Mouse (Mus musculus): ENCODE data around the gene Pde4c. TPM values are rescaled to one million over a fixed set of nuclear protein-coding genes. Genes with fewer than 3 reads are reported as not detected.

The Pde4c gene
- total RNA-seq, 1 experiment, result 1.6 TPM

DNA sequence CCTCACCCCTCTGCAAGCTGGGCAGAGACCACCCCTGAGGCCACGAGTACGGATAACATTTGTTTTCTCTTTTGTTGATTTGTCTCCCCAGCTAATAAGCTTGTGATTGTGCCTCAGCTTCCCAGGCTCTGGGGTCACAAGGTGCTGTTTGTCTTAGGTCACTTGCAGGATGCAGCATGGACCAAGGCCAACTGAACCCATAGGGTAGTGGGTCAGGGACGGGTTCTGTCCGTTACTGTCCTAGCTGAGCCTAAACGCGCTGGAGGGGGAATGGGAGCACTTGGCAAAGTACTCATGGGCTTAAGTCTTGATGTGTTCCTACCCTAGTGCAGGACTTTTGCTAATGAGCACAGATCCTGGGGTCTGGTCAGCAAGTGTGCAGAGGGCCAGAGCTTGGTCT, 44.0 kb downstream of the Pde4c start:
- H3K4me3 ChIP-seq (ENCODE audit: insufficient read depth in 1 of 2, low read depth in 1 of 2, low read length in 2 of 2, poor library complexity in 1 of 2, severe bottlenecking in 1 of 2), result no peak overlapping the region
- no peaks in the 10 kb centered on the region for H3K9me3 ChIP-seq (ENCODE audit: control insufficient read depth, insufficient read depth, low read depth, low read length)
- H3K9ac ChIP-seq (ENCODE audit: insufficient read depth, low read depth, low read length, poor library complexity, severe bottlenecking), result no peak overlapping the region
- H3K27ac ChIP-seq (ENCODE audit: insufficient read depth, low read depth, low read length, poor library complexity, severe bottlenecking), result no peak overlapping the region
- DNase-seq (ENCODE audit: low read depth, low spot score), result no peak
- in situ Hi-C loops (cut with MboI; ENCODE audit: low sequenced_read_pairs in 2 of 2, unreplicated experiment in 2 of 2), result no loop called here
- H3K36me3 ChIP-seq (ENCODE audit: control insufficient read depth, insufficient read depth, low read length, poor library complexity, severe bottlenecking), result peaks cover 41% of the 10 kb centered on the region; the same call in 1 of the 2 replicates
- peaks cover 3 to 38% of the 10 kb centered on the region in 2 experiments for H3K4me1 ChIP-seq (ENCODE audit: control insufficient read depth in 2 of 2, insufficient read depth in 2 of 2, low read length in 2 of 2, poor library complexity in 1 of 2)
- TF ChIP-seq MAFK (IDR thresholded peaks at IDR 0.05; ENCODE audit: insufficient read depth, low read depth, low read length) (no peak), CHD2 (IDR thresholded peaks at IDR 0.05; ENCODE audit: low read depth, low read length) (no peak)

DNA sequence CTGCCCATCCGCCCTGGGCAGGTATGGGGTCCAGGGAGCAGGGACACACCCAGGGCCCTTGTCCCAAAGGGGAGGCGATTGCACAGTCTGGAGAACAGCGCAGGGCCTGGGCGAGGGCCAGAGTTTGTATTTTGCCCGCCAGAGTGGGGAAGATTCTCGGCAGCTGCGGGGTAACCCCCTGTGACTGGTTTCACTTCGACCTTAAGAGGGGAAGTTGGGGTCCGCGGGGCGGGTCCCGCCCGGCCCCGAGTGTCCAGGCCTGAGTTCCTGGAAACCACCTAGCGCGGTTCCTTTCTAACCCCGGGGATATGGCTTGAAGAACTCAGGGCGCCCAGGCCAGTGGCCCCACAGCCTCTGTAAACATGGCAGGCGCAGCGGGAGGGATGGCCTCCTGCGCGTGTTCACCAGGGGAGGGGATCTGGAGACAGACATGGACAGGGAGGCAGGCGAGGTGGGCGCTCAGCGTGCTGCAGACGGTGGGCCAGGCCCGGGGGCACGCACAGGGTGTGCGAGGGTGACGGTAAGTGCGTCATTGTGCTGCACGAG, 44.8 kb downstream of the Pde4c start:
- Histone ChIP-seq H3K9me3 (ENCODE audit: control insufficient read depth, insufficient read depth, low read depth, low read length) (no peaks in the 10 kb centered on the region), H3K36me3 (ENCODE audit: control insufficient read depth, insufficient read depth, low read length, poor library complexity, severe bottlenecking) (peaks cover 37% of the 10 kb centered on the region; the same call in 1 of the 2 replicates), H3K9ac (ENCODE audit: insufficient read depth, low read depth, low read length, poor library complexity, severe bottlenecking) (peak overlapping the region; percentile 49), H3K27ac (ENCODE audit: insufficient read depth, low read depth, low read length, poor library complexity, severe bottlenecking) (no peak overlapping the region), H3K4me3 (ENCODE audit: insufficient read depth in 1 of 2, low read depth in 1 of 2, low read length in 2 of 2, poor library complexity in 1 of 2, severe bottlenecking in 1 of 2) (peak overlapping the region; percentile 27 to 37), H3K4me1 (ENCODE audit: control insufficient read depth in 2 of 2, insufficient read depth in 2 of 2, low read length in 2 of 2, poor library complexity in 1 of 2) (peaks cover 2 to 42% of the 10 kb centered on the region in 2 experiments; a peak in 3 of 4 replicates)
- no peak for DNase-seq (ENCODE audit: low read depth, low spot score)
- in situ Hi-C loops (cut with MboI; ENCODE audit: low sequenced_read_pairs in 2 of 2, unreplicated experiment in 2 of 2), result no loop called here
- TF ChIP-seq ZNF384 (IDR thresholded peaks at IDR 0.05; ENCODE audit: low read depth, low read length), result no peak
- no peak for TF ChIP-seq MAFK (IDR thresholded peaks at IDR 0.05; ENCODE audit: insufficient read depth, low read depth, low read length)
- no peak for TF ChIP-seq CHD2 (IDR thresholded peaks at IDR 0.05; ENCODE audit: low read depth, low read length)
- no peak for TF ChIP-seq HCFC1 (IDR thresholded peaks at IDR 0.05; ENCODE audit: borderline replicate concordance, insufficient read depth, low read length)
- no peak for TF ChIP-seq ZC3H11A (IDR thresholded peaks at IDR 0.05; ENCODE audit: borderline replicate concordance, low read depth, low read length)

GRCm38 (mm10) chr8:70768956-70769355, 45.4 kb downstream of the Pde4c start:
- Histone ChIP-seq H3K9me3 (ENCODE audit: control insufficient read depth, insufficient read depth, low read depth, low read length) (no peaks in the 10 kb centered on the region), H3K4me1 (ENCODE audit: control insufficient read depth in 2 of 2, insufficient read depth in 2 of 2, low read length in 2 of 2, poor library complexity in 1 of 2) (peaks cover 2 to 39% of the 10 kb centered on the region in 2 experiments; a peak in 3 of 4 replicates), H3K36me3 (ENCODE audit: control insufficient read depth, insufficient read depth, low read length, poor library complexity, severe bottlenecking) (peaks cover 32% of the 10 kb centered on the region; the same call in 1 of the 2 replicates), H3K4me3 (ENCODE audit: insufficient read depth in 1 of 2, low read depth in 1 of 2, low read length in 2 of 2, poor library complexity in 1 of 2, severe bottlenecking in 1 of 2) (peak overlapping the region; percentile 27 to 37), H3K27ac (ENCODE audit: insufficient read depth, low read depth, low read length, poor library complexity, severe bottlenecking) (no peak overlapping the region), H3K9ac (ENCODE audit: insufficient read depth, low read depth, low read length, poor library complexity, severe bottlenecking) (peak overlapping the region; percentile 49)
- in situ Hi-C loops (cut with MboI; ENCODE audit: low sequenced_read_pairs in 2 of 2, unreplicated experiment in 2 of 2), result no loop called here
- TF ChIP-seq ZC3H11A (IDR thresholded peaks at IDR 0.05; ENCODE audit: borderline replicate concordance, low read depth, low read length), result no peak
- TF ChIP-seq HCFC1 (IDR thresholded peaks at IDR 0.05; ENCODE audit: borderline replicate concordance, insufficient read depth, low read length), result no peak
- TF ChIP-seq ZNF384 (IDR thresholded peaks at IDR 0.05; ENCODE audit: low read depth, low read length), result no peak
- TF ChIP-seq MAFK (IDR thresholded peaks at IDR 0.05; ENCODE audit: insufficient read depth, low read depth, low read length), result no peak
- TF ChIP-seq CHD2 (IDR thresholded peaks at IDR 0.05; ENCODE audit: low read depth, low read length), result no peak
- no peak for DNase-seq (ENCODE audit: low read depth, low spot score)

GRCm38 (mm10) chr8:70769359-70769758, 45.8 kb downstream of the Pde4c start:
- H3K9me3 ChIP-seq (ENCODE audit: control insufficient read depth, insufficient read depth, low read depth, low read length), result no peaks in the 10 kb centered on the region
- peak overlapping the region; percentile 49 for H3K9ac ChIP-seq (ENCODE audit: insufficient read depth, low read depth, low read length, poor library complexity, severe bottlenecking)
- peak; percentile 97 for DNase-seq (ENCODE audit: low read depth, low spot score)
- in situ Hi-C loops (cut with MboI; ENCODE audit: low sequenced_read_pairs in 2 of 2, unreplicated experiment in 2 of 2), result no loop called here
- H3K4me3 ChIP-seq (ENCODE audit: insufficient read depth in 1 of 2, low read depth in 1 of 2, low read length in 2 of 2, poor library complexity in 1 of 2, severe bottlenecking in 1 of 2), result peak overlapping the region; percentile 27 to 37; a peak in 3 of 4 replicates
- H3K36me3 ChIP-seq (ENCODE audit: control insufficient read depth, insufficient read depth, low read length, poor library complexity, severe bottlenecking), result peaks cover 29% of the 10 kb centered on the region; the same call in 1 of the 2 replicates
- TF ChIP-seq ZC3H11A (IDR thresholded peaks at IDR 0.05; ENCODE audit: borderline replicate concordance, low read depth, low read length) (no peak), MAFK (IDR thresholded peaks at IDR 0.05; ENCODE audit: insufficient read depth, low read depth, low read length) (no peak), CHD2 (IDR thresholded peaks at IDR 0.05; ENCODE audit: low read depth, low read length) (no peak), HCFC1 (IDR thresholded peaks at IDR 0.05; ENCODE audit: borderline replicate concordance, insufficient read depth, low read length) (peak; percentile 78), ZNF384 (IDR thresholded peaks at IDR 0.05; ENCODE audit: low read depth, low read length) (0 out of 2 replicates have a peak, but pooled peaks have one; percentile 59)
- peaks cover 2 to 39% of the 10 kb centered on the region in 2 experiments; a peak in 3 of 4 replicates for H3K4me1 ChIP-seq (ENCODE audit: control insufficient read depth in 2 of 2, insufficient read depth in 2 of 2, low read length in 2 of 2, poor library complexity in 1 of 2)
- no peak overlapping the region for H3K27ac ChIP-seq (ENCODE audit: insufficient read depth, low read depth, low read length, poor library complexity, severe bottlenecking)

Data from ES-E14 (cell line).